Mouse (Mus musculus): ENCODE data around the gene 1600014C23Rik.

Gene 1600014C23Rik

DNA sequence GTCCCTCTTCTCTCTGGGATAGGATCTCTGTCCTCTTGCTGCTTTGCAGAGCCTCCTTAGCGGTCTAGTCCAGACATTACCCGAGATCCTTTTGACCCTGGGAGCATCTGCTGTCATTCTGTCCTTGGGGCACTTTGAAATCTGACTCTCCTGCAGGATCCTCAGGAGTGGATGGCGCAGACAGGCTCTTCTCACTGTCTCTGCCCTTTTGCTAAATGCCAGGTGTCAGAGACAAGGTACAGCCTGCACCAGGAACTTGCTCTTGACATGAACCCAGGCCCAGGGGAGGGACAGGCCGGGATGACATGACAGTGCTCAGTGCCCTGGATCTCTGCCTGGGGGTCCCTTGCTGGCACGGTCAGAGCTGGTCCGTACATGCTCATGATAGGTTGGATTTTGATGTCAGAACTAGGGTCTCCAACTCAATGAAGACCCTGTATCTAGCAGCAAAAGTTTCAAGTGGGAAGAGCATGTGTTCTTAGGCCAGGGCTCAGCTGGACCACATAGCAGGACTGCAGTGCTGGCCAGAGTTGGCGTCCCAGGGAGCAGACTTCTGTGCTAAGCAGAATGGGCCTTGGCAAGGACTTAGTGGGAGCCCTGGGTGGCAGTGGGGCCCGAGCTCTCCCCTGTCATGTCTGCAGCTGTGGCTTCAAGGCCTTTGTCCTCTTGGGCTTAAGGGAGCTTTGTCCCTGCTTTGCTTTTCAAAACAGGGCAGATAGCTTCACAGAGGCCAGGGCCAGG lies 5.5 kb downstream of the 1600014C23Rik start:
- no peak for DNase-seq (ENCODE audit: low read depth, low spot score)

DNA sequence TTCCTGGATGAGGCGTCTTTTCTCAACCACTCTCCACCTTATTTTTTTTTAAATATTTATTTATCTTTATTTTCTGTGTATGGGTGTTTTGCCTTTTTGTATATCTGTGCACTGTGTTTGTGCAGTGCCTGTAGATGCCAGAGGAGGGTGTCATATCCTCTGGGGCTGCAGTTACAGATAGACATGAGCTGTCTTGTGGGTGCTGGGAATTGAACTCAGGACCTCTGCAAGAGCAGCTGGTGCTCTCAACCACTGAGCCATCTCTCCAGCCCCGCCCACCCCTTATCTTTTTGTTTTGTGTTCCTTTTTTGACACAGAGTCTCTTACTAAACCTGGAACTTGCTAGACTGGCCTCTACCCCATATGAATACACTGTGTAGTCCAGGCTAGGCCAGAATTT lies 6.2 kb downstream of the 1600014C23Rik start:
- DNase-seq (ENCODE audit: low read depth, low spot score), result no peak

DNA sequence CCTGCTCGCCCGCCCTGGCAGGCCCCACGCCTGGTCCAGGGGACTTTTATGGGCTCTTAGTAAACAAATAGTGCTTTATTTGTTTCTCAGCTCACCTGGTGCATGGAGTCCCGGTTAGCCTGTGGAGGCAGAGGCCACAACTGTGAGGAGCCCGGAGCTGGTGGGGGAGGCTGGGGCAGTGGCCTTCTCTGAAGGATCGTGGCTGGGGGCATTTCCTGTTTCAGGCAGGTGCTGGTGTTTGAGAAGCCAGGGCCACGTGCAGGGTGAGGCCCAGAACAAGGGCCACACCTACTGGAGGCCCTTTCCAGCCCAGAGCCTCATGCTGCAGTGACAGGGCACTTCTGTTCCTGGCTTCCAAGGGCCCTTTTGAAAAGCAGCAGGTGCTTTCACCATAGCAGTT lies 7.4 kb downstream of the 1600014C23Rik start:
- no peak for DNase-seq (ENCODE audit: low read depth, low spot score)

DNA sequence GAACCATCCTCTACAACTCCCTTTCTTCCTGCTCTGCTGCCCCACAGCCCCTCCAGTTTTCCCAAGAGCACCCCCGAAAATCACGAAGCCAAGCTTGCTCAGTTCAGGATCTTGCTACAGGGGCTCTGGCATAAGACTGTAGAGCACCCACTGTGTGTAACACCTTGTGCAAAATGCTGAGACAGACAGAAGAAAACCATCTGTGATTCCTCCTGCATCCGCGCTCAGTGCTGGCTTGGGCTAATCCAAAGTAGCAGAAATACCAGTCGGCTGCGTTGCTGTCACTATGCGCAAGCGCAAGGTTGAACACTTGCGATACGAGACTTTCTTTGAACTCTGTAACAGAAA lies 9.1 kb downstream of the 1600014C23Rik start:
- DNase-seq (ENCODE audit: low read depth, low spot score), result no peak

DNA sequence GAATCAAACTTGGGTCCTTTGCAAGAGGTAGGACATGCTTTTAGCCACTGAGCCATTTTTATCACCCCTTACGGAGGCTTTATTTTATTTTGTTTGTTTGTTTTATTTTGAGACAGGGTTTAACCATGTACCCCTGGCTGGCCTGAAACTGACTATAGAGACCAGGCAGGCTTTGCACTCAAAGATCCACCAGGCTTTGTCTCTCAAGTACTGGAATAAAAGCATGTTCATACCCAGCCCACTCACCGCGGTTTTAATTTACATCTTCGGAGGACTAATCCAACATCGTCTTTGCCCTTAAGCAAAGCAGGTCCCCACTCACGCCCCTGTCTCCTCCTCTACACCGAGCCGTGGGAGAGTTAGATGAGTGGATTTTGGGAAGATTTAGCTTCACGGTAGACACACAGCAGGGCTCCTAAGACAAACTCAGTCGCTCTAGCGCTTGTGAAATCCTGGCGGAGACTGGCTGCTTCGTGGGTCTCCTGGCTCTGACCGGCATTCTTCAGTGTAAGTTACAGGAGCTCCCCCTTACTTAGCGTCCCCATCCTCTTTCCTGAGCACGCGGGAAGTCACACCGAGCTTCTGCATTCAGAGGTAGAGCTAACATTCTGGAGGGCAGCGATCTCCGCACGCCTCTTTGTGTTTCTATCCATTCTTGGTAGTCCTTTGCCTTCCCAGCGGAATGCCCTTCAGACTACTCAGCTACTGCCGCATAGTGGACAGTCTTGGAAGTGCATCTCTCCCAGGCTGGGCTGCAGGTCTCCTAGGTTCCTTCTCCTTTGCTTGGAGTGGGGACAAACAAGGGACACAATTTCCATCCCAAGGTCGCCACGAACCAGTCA lies 9.7 kb downstream of the 1600014C23Rik start:
- DNase-seq (ENCODE audit: low read depth, low spot score), result peak; percentile 92

DNA sequence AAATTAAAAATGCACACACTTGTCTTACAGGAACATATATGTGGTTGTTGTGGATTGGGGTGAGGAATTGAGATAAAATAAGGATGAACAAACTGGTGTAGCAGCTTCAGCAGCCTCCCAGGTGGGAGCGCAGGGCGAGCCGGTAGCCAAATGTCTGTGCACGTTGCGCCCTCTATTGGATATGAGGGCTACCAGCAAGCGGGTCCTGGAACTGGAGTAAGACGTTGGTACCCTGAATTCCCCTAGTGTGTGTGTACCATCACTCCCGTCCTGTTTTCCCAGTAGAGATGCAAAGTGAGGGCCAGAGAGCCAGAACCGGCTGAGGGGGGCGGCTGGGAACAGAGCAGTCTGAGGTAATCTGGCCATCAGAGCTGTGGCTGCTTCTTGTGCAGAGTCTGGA lies 15.3 kb downstream of the 1600014C23Rik start:
- peak; percentile 59 for DNase-seq (ENCODE audit: low read depth, low spot score)

DNA sequence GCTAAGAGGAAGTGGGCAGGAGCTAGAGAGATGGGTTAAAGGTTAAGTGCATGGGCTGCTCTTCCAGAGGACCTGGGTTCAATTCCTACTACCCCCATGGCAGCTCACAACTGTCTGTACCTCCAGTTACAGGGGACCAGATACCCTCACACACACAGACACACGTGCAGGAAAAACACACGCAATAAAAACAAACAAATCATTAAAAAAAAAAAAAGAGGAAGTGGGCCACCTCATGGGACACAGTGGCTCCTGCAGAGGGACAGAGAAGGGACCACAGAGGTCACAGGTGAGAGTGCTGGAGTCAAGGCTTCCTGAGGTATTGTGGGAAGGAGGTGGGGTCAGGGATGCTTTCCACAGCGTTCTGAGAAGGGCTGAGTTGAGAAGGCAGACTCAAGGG lies 22.1 kb downstream of the 1600014C23Rik start:
- no peak for DNase-seq (ENCODE audit: low read depth, low spot score)

DNA sequence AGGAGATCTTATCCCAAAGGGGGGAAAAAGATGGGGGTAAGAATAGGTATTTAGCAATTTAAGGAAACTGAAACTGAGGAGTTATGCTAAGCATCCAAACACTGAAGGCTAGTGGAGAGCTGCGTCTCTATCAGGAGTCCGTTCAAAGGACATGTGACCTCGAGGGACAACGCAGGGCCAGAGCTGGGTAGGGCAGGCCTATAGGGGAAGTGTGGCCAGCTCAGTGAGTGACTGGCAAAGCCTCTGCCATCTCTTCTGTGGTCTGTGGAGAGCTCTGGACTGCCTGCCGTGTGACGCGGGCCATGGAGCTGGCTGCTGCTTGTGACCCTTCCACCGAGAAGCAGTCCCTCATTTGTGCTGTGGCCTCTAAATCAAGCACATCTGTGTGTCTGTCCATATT lies 23.2 kb downstream of the 1600014C23Rik start:
- no peak for DNase-seq (ENCODE audit: low read depth, low spot score)

DNA sequence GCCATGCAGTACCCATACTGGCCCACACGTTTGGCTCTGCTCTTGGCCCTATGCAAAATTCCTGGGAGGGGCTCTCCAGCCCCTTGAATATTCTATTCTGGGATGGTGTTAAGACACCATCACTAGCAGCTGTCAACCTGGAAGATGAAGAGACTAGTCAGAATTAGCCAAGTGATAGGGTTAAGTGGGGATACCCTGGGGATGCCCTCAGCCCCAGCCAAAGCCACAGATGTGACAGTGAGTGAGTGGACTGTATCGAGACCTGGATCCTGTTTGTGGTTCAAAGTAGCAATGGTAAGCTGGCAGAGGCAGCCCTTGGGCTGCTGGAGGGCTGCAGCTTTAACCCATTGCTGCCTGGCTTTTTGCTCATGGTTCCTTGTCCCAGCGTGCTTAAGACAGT lies 23.8 kb downstream of the 1600014C23Rik start:
- no peak for DNase-seq (ENCODE audit: low read depth, low spot score)

DNA sequence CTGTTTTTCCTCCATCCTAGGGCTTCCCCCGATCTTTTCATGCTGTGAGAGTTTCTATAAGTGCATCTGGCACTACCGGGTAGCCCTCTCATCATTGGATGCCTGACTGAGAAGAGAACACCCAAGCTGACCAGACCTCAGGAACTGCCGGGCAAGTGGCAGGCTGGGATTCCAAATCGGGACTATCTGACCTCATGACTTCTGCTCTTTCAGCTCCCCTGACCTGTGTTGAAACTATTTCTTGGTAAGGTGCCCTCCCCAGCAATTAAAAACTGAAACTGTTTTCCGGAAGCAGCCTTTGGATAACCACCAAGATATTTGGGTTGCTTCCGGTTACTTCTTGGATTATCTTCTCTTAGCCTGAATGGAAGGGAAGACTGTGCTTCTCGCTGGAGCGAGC lies 25.5 kb downstream of the 1600014C23Rik start:
- DNase-seq (ENCODE audit: low read depth, low spot score), result no peak

DNA sequence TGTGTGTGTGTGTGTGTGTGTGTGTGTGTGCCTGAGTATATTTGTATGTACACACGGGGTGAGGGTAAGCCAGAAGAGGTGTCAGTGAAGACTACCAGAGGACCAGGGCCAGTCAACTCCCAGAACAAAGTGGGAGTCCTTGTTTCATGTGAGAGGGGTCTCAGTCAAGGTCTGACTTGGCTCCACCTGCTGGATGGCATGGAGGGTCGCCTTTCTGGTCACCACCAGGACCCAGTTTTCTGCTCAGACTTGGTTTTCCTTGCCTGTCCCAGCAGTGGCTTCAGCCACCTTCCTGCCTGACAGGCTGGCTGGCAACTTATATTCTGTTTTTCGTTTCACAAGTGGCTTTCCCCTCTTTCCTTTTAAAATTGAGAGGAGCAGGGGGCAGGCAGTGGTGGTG lies 26.3 kb downstream of the 1600014C23Rik start:
- DNase-seq (ENCODE audit: low read depth, low spot score), result no peak

DNA sequence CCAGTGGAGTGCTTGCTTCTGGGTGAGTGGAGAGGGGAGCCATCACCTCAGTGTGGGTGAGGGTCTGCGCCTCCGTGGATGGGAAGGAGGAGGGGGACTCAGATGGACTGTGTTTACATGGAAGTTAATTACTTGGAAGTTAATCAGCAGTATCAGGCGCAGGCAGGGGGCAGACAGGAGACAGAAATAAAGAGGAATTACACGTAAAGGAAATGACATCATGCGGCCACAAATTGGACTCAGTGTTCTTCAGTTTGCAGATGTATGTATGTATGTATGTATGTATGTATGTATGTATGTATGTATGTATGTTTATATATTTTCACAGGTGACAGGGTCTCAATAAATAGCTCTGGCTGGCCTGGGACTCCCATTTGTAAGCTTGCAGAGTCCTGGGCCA lies 26.8 kb downstream of the 1600014C23Rik start:
- DNase-seq (ENCODE audit: low read depth, low spot score), result no peak

DNA sequence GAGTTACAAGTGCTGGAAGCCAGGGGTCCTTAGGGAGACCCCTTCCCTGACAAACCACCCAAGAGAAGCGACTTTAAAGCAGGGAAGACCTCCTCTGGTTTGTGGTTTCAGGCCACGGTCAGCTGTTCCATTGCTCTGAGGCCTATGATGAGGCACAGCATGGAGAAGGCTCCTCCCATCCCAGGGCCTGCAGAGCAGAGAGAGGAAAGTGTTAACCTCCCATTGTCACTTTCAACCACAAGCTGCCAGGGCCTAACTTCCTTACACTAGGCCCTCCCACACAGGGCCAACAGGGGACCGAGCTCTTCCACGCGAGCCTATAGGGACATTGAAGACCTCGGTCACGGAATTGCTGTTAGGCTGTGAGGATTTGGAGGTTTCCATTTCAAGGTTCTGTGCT lies 30.5 kb downstream of the 1600014C23Rik start:
- no peak for DNase-seq (ENCODE audit: low read depth, low spot score)

DNA sequence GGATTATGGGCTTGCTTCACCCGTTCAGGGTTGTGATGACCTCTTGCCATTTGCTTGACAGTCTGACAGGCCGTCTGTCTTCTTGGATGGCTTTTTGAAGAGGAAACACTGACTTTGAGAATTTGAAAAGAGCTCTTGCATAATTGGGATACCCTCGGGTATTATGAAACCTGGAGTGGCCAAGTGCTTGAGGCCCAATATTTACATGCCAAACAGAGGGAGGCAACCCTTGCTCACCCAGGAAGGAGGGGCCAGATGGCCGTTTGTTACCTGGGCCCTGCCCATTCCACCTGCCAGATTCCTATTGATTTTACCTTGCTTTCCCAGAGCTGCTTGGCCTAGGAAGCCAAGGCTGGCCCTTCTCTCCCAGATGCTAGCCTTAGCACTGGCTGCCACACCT lies 31.4 kb downstream of the 1600014C23Rik start:
- no peak for DNase-seq (ENCODE audit: low read depth, low spot score)

DNA sequence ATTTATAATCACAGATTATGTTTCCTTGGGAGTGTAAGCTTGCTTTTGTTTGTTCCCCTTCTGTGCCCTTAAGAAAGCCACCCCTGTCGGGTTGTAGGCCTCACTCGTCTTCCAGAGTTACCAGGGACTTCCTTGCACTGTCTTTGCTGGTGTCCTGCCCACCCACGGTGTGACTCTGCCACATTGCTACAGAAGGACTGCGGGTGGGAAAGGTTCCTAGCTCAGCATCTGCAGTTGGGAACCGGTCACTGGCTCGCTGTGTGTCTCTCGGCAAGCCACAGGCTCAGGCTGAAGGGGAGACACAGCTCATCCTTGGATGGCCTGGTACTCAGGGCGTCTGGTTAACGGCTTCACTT lies 32.4 kb downstream of the 1600014C23Rik start:
- DNase-seq (ENCODE audit: low read depth, low spot score), result no peak

DNA sequence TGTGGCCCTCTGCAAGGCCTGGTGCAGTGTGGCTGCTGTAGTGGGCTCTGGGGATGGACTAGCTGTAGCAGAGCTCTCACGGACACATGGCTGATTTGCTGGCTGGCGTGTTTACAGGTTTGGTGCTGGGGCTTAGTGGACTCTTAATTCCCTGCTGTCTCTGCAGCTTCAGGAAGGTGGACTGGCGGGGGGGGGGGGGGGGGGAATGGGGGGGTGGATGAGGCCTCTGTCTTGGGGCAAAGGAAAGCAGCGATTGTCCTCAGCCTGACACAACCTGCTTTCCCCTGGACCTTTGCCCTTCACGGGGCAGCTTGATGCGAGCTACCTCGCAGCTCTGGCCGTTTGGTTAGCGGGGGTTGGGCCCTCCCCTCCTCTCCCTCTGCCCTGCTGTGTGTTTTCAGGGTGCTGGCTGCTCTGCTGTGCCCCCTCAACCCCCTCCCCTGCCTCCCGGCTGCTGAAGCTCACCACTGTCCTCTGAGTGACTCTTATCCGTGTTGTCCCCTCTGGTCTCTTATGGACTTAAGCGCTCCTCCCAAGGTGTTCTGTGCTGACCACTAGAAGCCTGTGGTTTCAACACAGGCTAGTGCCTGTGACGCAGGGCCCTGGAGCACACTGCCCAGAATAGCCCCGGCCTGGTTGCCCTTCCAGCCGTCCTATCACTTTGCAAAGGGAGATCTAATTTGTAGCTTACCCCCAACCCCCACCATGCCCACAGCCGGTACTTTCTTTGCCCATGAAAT lies 33.0 kb downstream of the 1600014C23Rik start:
- DNase-seq (ENCODE audit: low read depth, low spot score), result no peak

DNA sequence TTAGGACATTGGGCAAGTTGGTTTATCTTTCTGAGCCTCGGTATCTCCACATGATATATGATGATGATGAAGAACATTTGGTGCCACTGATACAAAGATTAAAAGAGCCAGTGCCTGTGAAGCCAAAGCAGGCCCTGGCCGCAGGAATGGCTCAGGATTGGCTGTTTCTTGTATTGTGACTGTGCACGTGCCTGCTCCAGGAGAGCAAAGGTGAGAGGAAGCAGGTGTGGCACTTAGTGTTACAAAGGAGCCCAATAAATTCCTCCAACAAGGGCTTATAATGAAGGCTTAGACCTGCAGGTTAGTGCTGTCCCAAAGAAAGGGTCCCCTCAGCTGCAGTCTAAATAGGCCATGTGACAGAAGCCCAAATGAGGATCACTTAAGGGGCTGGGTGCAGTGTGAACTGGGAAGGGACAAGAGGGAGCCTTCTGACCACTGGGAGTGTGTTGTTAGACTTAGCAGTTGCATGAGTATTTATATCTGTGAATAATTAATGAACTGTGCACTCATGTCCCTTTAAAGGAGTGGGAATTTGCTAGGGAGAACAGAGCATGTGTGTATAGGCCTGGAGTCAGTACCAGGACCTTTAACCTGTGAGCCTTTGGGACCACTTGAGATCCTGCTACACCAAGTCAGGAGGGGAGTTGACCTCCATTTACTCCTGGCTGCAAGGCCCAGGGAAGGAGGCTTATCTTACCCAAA lies 34.5 kb downstream of the 1600014C23Rik start:
- DNase-seq (ENCODE audit: low read depth, low spot score), result no peak

DNA sequence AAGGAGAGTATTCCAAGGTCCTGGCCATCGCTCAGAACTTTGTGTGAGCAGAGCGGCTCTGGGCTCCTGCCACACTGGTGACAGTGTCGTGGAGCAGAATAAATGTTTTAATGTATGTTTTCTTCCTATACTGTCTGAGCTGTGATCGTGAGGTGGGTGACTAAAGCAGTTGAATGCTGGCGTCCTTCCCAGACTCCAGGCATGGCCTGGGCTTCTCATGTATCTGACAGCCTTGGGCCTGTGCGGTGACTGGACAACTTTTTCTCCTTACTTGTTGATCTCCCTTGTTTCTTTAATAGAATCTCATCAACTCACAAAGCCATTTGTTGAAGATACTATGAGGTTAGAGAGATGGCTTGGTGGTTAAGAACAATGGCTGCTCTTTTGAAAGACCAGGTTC lies 35.3 kb downstream of the 1600014C23Rik start:
- DNase-seq (ENCODE audit: low read depth, low spot score), result no peak

DNA sequence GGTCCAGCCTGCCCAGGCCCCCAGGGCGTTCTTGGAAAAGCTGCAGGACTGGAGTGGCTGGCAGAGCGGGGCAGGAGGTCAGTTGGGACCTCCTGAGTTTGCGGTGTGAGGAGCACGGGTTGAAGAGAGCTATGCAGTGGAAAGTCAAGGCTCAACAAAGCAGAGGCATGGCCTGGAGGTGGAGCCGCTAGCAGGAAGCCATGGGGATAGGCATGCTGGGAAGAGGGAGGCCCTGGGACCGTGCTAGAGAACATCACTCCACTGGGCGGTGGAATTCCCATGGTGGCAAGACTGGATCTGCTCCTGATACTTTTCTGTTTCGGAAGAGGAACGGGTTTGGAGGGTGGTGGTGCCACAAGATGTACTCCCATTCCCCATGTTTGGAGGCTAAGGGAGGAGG lies 36.7 kb downstream of the 1600014C23Rik start:
- DNase-seq (ENCODE audit: low read depth, low spot score), result no peak

DNA sequence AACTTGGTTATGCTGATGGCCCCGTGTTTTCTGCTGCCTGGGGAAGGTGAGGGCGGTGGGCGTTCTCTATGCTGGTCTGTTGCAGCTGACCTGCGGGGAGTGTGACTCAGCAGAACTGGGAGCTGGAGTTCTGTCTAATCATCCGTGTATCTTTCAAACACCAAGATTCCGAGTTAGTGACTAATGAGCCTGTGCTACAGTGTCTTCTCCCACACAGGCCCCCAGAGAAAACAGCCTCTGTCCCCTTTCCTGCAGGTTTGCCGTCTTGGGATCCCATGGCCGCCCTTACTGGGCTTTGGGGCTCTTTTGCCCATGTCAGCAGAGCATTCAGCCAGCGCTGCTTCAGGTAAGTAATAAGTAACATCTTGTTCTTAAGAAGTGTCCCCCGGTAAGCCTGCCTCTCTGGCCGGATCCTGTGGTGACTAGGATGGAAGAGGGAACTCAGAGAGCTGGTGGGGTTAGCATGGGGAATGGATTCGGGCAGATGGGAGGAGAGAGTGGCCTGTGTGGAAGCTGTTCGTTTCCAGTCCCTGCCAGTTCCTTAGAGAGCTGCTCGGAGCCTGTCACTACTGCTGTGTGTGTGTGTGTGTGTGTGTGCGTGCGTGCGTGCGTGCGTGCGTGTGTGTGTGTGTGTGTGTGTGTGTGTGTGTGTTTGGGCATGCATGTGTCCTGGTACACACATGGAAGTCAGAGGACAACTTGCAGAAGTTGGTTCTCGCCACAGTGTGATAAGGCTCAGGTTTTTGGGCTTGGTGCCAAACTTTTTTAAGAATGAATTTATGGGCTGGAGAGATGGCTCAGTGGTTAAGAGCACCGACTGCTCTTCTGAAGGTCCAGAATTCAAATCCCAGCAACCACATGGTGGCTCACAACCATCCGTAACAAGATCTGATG lies 38.2 kb downstream of the 1600014C23Rik start:
- DNase-seq (ENCODE audit: low read depth, low spot score), result no peak
